Mouse (Mus musculus) thymus, adult 2 months (tissue): ENCODE measurements around the gene Ankrd36.

Source experiments
- CTCF ChIP-seq: fragments of 200-500 bp; IDR thresholded peaks from 2 replicates; pipeline ENCODE4 v1.5.1; 2012; ENCODE audit warnings: mild to moderate bottlenecking, control low read depth, low read length, moderate library complexity, borderline replicate concordance; ENCODE audit not compliant: control insufficient read depth, poor library complexity, insufficient read depth; ENCODE audit errors: extremely low read depth
- POLR2A ChIP-seq: fragments of 200-500 bp; IDR thresholded peaks from 2 replicates; pipeline ENCODE4 v1.6.1; 2012; ENCODE audit warnings: mild to moderate bottlenecking, low read length, control low read depth, moderate library complexity; ENCODE audit not compliant: control insufficient read depth, poor library complexity, insufficient read depth; ENCODE audit errors: extremely low read depth

DNA sequence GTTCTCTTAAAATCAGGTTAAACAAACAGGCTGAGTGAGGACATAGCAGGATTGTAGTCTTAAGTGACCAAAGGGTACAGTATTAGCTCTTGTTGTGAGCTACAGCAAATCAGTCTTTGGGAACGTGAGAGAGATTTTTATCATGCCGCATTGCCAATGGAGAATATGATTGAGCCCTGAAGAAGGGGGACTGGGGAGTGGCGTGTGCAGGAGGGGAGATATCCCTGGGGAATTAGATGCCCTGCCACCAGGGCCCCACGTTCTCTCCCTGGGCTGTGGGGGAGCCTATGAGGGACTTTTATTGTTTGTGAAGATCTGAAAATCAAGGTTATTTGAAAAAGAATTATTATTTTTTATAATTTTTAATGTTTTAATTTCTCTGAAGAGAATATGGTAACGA is 26.3 kb downstream of the Ankrd36 start:
- no peak for TF ChIP-seq CTCF
- no peak for TF ChIP-seq POLR2A
